Mouse (Mus musculus) olfactory bulb, adult 2 months (tissue): ENCODE measurements around the gene Gsg1l2.

ENCODE experiments used
- CTCF ChIP-seq: fragments of 200-500 bp; IDR thresholded peaks from 2 replicates; pipeline ENCODE4 v1.5.1; 2012; ENCODE audit warnings: low read depth, mild to moderate bottlenecking, low read length, moderate library complexity; ENCODE audit not compliant: insufficient read depth
- POLR2A ChIP-seq: fragments of 200-500 bp; IDR thresholded peaks from 2 replicates; pipeline ENCODE4 v1.6.1; 2012; ENCODE audit warnings: mild to moderate bottlenecking, low read depth, low read length, moderate library complexity; ENCODE audit not compliant: insufficient read depth

GRCm38 (mm10) chr11:67771053-67771452, 3.4 kb upstream of the Gsg1l2 start, which contains the start of gene Glp2r:
- no peak for TF ChIP-seq CTCF
- no peak for TF ChIP-seq POLR2A
